Mouse (Mus musculus) kidney, adult 2 months (tissue): ENCODE measurements at regions not wholly inside any gene's neighbourhood (a gene's known extent, or its start where the extent isn't known, plus 50 kb on each side); places are given as distances from the start of the nearest gene placed in this dataset.

Experiments used
- DNase-seq: peaks from one replicate; pipeline ENCODE4 v3.0.0; 2021
- H3K27ac ChIP-seq: fragments of 200-500 bp; 2 replicates; pipeline ENCODE4 v1.5.1; 2012; ENCODE audit warnings: low read depth, low read length, control low read depth, inconsistent platforms; ENCODE audit not compliant: insufficient read depth
- H3K27me3 ChIP-seq: fragments of 200-500 bp; replicated peaks from 2 replicates; pipeline ENCODE4 v1.6.1; 2012; ENCODE audit warnings: mild to moderate bottlenecking, moderate library complexity, low read length, inconsistent platforms; ENCODE audit not compliant: control insufficient read depth, insufficient read depth
- H3K36me3 ChIP-seq: fragments of 200-500 bp; 2 replicates; pipeline ENCODE4 v1.6.1; 2012; ENCODE audit warnings: mild to moderate bottlenecking, moderate library complexity, low read length, inconsistent platforms; ENCODE audit not compliant: control insufficient read depth, insufficient read depth
- H3K4me1 ChIP-seq: fragments of 200-500 bp; 2 replicates; pipeline ENCODE4 v1.6.1; 2011; ENCODE audit warnings: low read length; ENCODE audit not compliant: control insufficient read depth, insufficient read depth
- H3K4me3 ChIP-seq: fragments of 200-500 bp; 2 replicates; pipeline ENCODE4 v1.5.1; 2011; ENCODE audit warnings: mild to moderate bottlenecking, low read depth, low read length, control low read depth; ENCODE audit not compliant: insufficient read depth
- CTCF ChIP-seq: fragments of 200-500 bp; conservative IDR thresholded peaks from 2 replicates; pipeline ENCODE4 v1.5.1; 2011; ENCODE audit warnings: low read depth, mild to moderate bottlenecking, control low read depth, low read length, moderate library complexity, mixed read lengths; ENCODE audit not compliant: insufficient read depth, insufficient read length
- POLR2A ChIP-seq: fragments of 200-500 bp; IDR thresholded peaks from one replicate; pipeline ENCODE4 v1.6.1; 2011; ENCODE audit warnings: low read depth, low read length, control low read depth
- WGBS: fragments of 180-500 bp; shearing (Covaris S2); methylation state at CpG from one replicate; pipeline ENCODE4 v1.1.7; 2018; 5-methylcytosine and 5-hydroxymethylcytosine counted together

GRCm38 (mm10) chr17:10033510-10033909, 286.1 kb downstream of the Qk start:
- no peaks in the 10 kb centered on the region for H3K4me1 ChIP-seq
- TF ChIP-seq CTCF (no peak), POLR2A (no peak)
- H3K27ac ChIP-seq: no peak overlapping the region
- no peaks in the 10 kb centered on the region for H3K36me3 ChIP-seq
- no peaks in the 10 kb centered on the region for H3K27me3 ChIP-seq
- WGBS: 63% methylated on average over 4 of the region's 4 CpGs
- no peak for DNase-seq
- no peak overlapping the region for H3K4me3 ChIP-seq

DNA sequence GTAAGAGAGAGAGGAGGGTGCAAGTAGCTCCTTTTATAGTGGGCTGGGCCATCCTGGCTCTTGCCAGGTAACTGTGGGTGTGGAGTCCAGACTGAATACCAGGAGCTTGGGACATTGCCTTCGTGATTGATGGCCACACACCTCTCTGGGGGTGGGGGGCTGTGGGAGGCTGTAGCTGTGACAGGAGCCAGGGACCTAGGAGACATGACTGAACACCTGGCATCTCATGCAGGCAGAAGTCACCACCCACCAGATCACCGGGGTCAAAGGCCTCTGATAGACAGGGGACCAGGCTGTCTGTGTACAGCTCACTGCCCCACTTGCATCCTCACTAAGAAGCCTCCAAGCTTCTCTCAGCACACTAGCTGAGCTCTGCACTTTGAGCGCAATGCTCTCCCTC, 288.6 kb downstream of the Qk start:
- DNase-seq: no peak
- H3K4me3 ChIP-seq: no peak overlapping the region
- H3K4me1 ChIP-seq: no peaks in the 10 kb centered on the region
- WGBS: 78% methylated on average over 3 of the region's 3 CpGs
- TF ChIP-seq CTCF (no peak), POLR2A (no peak)
- H3K27me3 ChIP-seq: no peaks in the 10 kb centered on the region; the same call in 1 of the 2 replicates
- H3K27ac ChIP-seq: no peak overlapping the region
- no peaks in the 10 kb centered on the region for H3K36me3 ChIP-seq

DNA sequence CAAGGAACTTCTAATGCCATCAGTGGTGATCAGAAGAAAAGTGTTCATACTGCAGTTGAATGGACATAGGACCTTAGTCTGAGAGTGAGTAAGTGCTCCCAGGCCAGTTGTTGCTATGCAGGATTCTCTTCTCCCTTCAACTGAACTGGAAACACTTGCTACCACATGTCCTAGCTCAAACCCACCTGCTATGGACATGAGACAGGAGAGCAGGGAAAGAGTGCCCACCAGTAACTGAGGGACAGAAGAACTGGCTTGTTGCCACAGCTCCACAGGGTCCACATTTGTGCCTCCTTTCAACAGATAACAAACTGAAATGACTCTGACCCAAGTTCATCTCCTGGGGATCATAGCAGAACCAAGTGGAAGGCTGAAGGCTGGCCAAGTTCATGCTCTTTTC, 292.9 kb downstream of the Qk start:
- no peak for DNase-seq
- TF ChIP-seq POLR2A: no peak
- TF ChIP-seq CTCF: no peak
- Histone ChIP-seq H3K36me3 (no peaks in the 10 kb centered on the region), H3K27ac (no peak overlapping the region), H3K4me1 (no peaks in the 10 kb centered on the region), H3K4me3 (no peak overlapping the region), H3K27me3 (no peaks in the 10 kb centered on the region; the same call in 1 of the 2 replicates)

- Histone ChIP-seq H3K27ac (no peak overlapping the region), H3K4me1 (no peaks in the 10 kb centered on the region), H3K27me3 (no peaks in the 10 kb centered on the region; the same call in 1 of the 2 replicates), H3K4me3 (no peak overlapping the region), H3K36me3 (no peaks in the 10 kb centered on the region)
- no peak for TF ChIP-seq POLR2A
- DNase-seq: no peak
- 80% methylated on average over 5 of the region's 5 CpGs for WGBS
Measured at GRCm38 (mm10) chr17:10025212-10025611, 294.4 kb downstream of the Qk start.

DNA sequence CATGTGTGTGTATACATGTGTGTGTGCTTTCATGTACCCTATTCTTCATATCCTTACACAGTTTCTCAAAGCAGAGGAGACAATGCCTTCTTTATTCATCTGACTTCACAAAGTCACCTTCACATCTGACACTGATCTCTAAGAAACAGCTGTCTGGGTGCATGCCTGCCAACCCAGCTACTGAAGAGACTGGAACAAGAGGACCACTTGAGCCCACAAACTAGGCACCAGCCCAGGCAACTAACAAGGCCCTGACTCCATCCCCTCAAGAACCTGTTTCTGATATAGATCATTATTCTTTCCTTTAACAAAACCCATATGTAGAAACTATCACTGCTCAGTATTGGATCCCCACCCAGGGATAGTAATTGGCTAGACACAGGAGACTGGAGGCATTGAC, 295.3 kb downstream of the Qk start:
- H3K4me3 ChIP-seq: no peak overlapping the region
- TF ChIP-seq POLR2A (no peak), CTCF (no peak)
- DNase-seq: no peak

GRCm38 (mm10) chr17:10012161-10012560, 307.5 kb downstream of the Qk start:
- no peak for DNase-seq
- 76% methylated on average over 3 of the region's 3 CpGs for WGBS

More for the DNA sequence above, 295.3 kb downstream of the Qk start:
- no peak overlapping the region for H3K27ac ChIP-seq
- H3K27me3 ChIP-seq: no peaks in the 10 kb centered on the region; the same call in 1 of the 2 replicates
- H3K36me3 ChIP-seq: no peaks in the 10 kb centered on the region
- no peaks in the 10 kb centered on the region for H3K4me1 ChIP-seq

GRCm38 (mm10) chr17:10011728-10012127, 307.9 kb downstream of the Qk start:
- H3K27ac ChIP-seq: no peak overlapping the region
- DNase-seq: no peak
- 74% methylated on average over 8 of the region's 8 CpGs for WGBS
- H3K4me3 ChIP-seq: no peak overlapping the region
- no peaks in the 10 kb centered on the region for H3K4me1 ChIP-seq
- no peaks in the 10 kb centered on the region for H3K36me3 ChIP-seq
- TF ChIP-seq POLR2A (no peak), CTCF (no peak)
- H3K27me3 ChIP-seq: no peaks in the 10 kb centered on the region

More at GRCm38 (mm10) chr17:10012161-10012560, 307.5 kb downstream of the Qk start:
- H3K4me3 ChIP-seq: no peak overlapping the region
- no peaks in the 10 kb centered on the region for H3K36me3 ChIP-seq
- no peak overlapping the region for H3K27ac ChIP-seq
- TF ChIP-seq POLR2A (no peak), CTCF (no peak)
- H3K4me1 ChIP-seq: no peaks in the 10 kb centered on the region
- H3K27me3 ChIP-seq: no peaks in the 10 kb centered on the region
